Mouse (Mus musculus): Measurements from ENCODE around the gene Kantr.

DNA sequence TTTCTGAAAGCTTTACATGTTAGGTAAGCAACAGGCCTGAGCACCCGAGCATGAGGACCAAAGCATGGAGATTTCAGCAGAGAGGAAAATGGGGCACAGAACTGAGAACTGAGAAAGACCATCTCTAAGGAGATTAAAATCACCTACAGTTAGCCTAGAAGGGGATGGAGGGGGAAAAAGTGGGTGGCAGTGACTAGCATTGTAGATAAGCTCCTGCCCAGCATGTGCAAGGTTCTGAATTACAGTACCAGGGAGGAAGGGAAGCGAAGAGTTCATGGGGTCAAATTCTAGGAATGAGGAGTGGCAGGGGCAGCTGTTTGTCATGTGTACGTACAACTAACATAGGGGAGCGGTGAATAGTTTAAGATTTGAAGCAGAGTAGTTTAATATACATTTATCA lies 6.8 kb downstream of the Kantr start:
- TF ChIP-seq POLR2A (IDR thresholded peaks at IDR 0.05; ENCODE audit: borderline replicate concordance, control insufficient read depth, low read depth, low read length) (no peak), CTCF (IDR thresholded peaks at IDR 0.05; ENCODE audit: control insufficient read depth, insufficient read depth, low read length) (no peak)

All from bone marrow, adult 2 months (tissue).